Mouse (Mus musculus): Measurements from ENCODE around the gene Arhgef11. TPM values are rescaled to one million over a fixed set of nuclear protein-coding genes. Genes with fewer than 3 reads are reported as not detected.

Arhgef11 gene
- polyA plus RNA-seq, 1 experiment from 2014 or later: 9.7 TPM

DNA sequence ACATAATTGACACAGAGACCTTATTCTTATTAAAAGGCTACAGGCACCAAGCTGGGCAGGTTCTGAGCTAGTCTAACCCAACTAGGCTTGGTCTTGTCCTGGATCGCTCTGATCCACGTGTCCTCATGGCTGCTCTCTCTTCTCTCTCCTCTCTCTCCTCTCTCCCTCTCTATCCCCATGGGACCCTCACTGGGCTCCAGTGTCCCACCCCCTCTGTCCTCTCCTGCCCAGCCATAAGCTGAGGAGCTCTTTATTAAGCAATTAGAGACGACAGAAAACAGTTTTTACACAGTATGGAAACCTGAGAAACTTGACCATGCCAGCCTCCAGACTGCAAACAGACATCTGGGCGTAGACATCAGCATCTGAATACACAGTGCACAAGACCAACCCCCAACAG, 14.0 kb downstream of the Arhgef11 start:
- no peak overlapping the region for H3K4me2 ChIP-seq (ENCODE audit: low read length)
- peaks cover 4% of the 10 kb centered on the region; the same call in 1 of the 2 replicates for H3K36me3 ChIP-seq (ENCODE audit: control insufficient read depth, insufficient read depth, low read length)
- H3K9me3 ChIP-seq (ENCODE audit: control insufficient read depth, low read length): no peaks in the 10 kb centered on the region
- peaks cover 6 to 11% of the 10 kb centered on the region in 2 experiments; a peak in 3 of 4 replicates for H3K4me1 ChIP-seq (ENCODE audit: control insufficient read depth in 2 of 2, insufficient read depth in 2 of 2, low read length in 2 of 2)
- H3K4me3 ChIP-seq (ENCODE audit: control insufficient read depth in 1 of 2, insufficient read depth in 1 of 2, low read depth in 1 of 2, low read length in 2 of 2): no peak overlapping the region
- ATAC-seq (ENCODE audit: insufficient number of reproducible peaks, insufficient read depth, low FRiP score, low read depth): no peak
- 82% methylated on average over 4 of the region's 4 CpGs for WGBS
- no peaks in the 10 kb centered on the region for H3K27me3 ChIP-seq (ENCODE audit: control insufficient read depth, insufficient read depth, low read length)
- no peak overlapping the region for H3K9ac ChIP-seq (ENCODE audit: low read length)
- peak overlapping the region in 1 of 2 experiments; percentile 66; a peak in 1 of 4 replicates for H3K27ac ChIP-seq (replicated peaks in 1 of 2; ENCODE audit: control insufficient read depth in 1 of 2, insufficient read depth in 1 of 2, low read depth in 2 of 2, low read length in 2 of 2)

DNA sequence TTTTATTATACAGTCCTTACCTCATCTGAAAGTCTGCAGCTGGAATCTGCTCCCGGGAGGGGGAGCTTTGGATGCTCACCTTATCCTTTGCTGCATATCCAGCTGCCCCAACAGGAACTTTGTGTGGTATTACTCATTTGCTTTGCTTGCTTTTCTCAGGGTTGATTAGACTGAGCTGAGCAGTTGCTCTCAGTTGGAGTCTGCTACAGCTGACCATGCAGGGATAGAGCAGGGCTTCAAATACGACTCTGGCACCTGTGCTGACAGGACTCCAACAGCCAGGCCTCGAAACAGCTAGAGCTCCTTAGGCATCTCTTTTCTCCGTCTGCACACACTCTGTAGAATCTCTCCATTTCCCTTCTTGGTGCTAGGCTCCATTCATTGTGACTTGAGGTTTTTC, 18.2 kb downstream of the Arhgef11 start:
- WGBS: 63% methylated on average over 4 of the region's 4 CpGs
- Histone ChIP-seq H3K9me3 (ENCODE audit: control insufficient read depth, low read length) (no peaks in the 10 kb centered on the region), H3K4me1 (ENCODE audit: control insufficient read depth in 2 of 2, insufficient read depth in 2 of 2, low read length in 2 of 2) (peaks cover 4 to 15% of the 10 kb centered on the region in 2 experiments), H3K27ac (replicated peaks in 1 of 2; ENCODE audit: control insufficient read depth in 1 of 2, insufficient read depth in 1 of 2, low read depth in 2 of 2, low read length in 2 of 2) (0 out of 4 replicates have a peak overlapping the region, but pooled peaks of 1 of the 2 experiments have one; percentile 33), H3K9ac (ENCODE audit: low read length) (no peak overlapping the region), H3K27me3 (ENCODE audit: control insufficient read depth, insufficient read depth, low read length) (no peaks in the 10 kb centered on the region), H3K4me3 (ENCODE audit: control insufficient read depth in 1 of 2, insufficient read depth in 1 of 2, low read depth in 1 of 2, low read length in 2 of 2) (no peak overlapping the region), H3K4me2 (ENCODE audit: low read length) (no peak overlapping the region), H3K36me3 (ENCODE audit: control insufficient read depth, insufficient read depth, low read length) (no peaks in the 10 kb centered on the region)
- no peak for ATAC-seq (ENCODE audit: insufficient number of reproducible peaks, insufficient read depth, low FRiP score, low read depth)

DNA sequence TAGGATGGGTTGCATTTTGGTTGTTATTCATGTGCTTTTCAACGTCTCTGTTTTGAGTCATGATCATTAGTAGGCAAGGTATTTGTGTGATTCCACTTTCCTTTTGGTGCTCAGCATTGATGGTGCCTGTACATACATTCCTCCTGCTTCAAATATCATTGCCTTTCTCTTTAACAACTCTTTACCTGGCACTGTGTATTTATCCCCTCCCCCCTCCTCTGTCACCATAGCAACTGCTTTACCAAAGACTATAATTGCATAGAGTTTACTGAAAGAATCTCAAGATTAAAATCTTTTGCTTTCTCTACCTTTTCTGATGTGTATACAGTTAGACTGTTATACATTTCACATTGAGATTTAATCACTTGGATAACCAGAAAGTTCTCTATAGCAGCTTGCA, 26.1 kb downstream of the Arhgef11 start:
- no peak overlapping the region for H3K9ac ChIP-seq (ENCODE audit: low read length)
- no peak overlapping the region for H3K27ac ChIP-seq (replicated peaks in 1 of 2; ENCODE audit: control insufficient read depth in 1 of 2, insufficient read depth in 1 of 2, low read depth in 2 of 2, low read length in 2 of 2)
- no peaks in the 10 kb centered on the region for H3K27me3 ChIP-seq (ENCODE audit: control insufficient read depth, insufficient read depth, low read length)
- H3K4me1 ChIP-seq (ENCODE audit: control insufficient read depth in 2 of 2, insufficient read depth in 2 of 2, low read length in 2 of 2): peaks cover 0 to under 1% of the 10 kb centered on the region in 2 experiments; a peak in 1 of 4 replicates
- H3K4me2 ChIP-seq (ENCODE audit: low read length): no peak overlapping the region
- H3K36me3 ChIP-seq (ENCODE audit: control insufficient read depth, insufficient read depth, low read length): no peaks in the 10 kb centered on the region
- H3K4me3 ChIP-seq (ENCODE audit: control insufficient read depth in 1 of 2, insufficient read depth in 1 of 2, low read depth in 1 of 2, low read length in 2 of 2): no peak overlapping the region
- H3K9me3 ChIP-seq (ENCODE audit: control insufficient read depth, low read length): no peaks in the 10 kb centered on the region
- WGBS: 91% methylated on average over 1 of the region's 1 CpGs
- ATAC-seq (ENCODE audit: insufficient number of reproducible peaks, insufficient read depth, low FRiP score, low read depth): no peak

DNA sequence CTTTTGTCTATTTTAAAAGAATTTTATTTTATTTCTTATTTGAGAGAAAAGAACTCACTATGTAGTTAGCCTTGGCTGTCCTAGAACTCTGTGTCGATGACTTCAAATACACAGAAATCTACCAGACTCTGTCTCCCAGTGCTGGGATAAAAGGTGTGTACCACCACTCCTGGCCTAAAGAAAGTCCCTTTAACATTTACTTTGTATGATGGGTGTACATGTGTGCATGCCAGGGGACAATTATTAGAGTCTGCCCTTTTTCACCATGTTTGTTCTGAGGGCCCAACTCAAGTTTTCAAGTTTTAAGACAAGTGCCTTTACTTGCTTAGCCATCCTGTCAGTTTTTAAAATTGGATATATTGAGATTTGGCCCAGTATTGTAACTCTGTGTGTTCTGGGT, 28.8 kb downstream of the Arhgef11 start:
- H3K4me2 ChIP-seq (ENCODE audit: low read length): no peak overlapping the region
- no peak overlapping the region for H3K9ac ChIP-seq (ENCODE audit: low read length)
- H3K4me1 ChIP-seq (ENCODE audit: control insufficient read depth in 2 of 2, insufficient read depth in 2 of 2, low read length in 2 of 2): no peaks in the 10 kb centered on the region
- H3K27ac ChIP-seq (replicated peaks in 1 of 2; ENCODE audit: control insufficient read depth in 1 of 2, insufficient read depth in 1 of 2, low read depth in 2 of 2, low read length in 2 of 2): no peak overlapping the region
- no peak for ATAC-seq (ENCODE audit: insufficient number of reproducible peaks, insufficient read depth, low FRiP score, low read depth)
- H3K36me3 ChIP-seq (ENCODE audit: control insufficient read depth, insufficient read depth, low read length): no peaks in the 10 kb centered on the region
- no peaks in the 10 kb centered on the region for H3K9me3 ChIP-seq (ENCODE audit: control insufficient read depth, low read length)
- no peak overlapping the region for H3K4me3 ChIP-seq (ENCODE audit: control insufficient read depth in 1 of 2, insufficient read depth in 1 of 2, low read depth in 1 of 2, low read length in 2 of 2)
- WGBS: 91% methylated on average over 1 of the region's 1 CpGs
- no peaks in the 10 kb centered on the region for H3K27me3 ChIP-seq (ENCODE audit: control insufficient read depth, insufficient read depth, low read length)

DNA sequence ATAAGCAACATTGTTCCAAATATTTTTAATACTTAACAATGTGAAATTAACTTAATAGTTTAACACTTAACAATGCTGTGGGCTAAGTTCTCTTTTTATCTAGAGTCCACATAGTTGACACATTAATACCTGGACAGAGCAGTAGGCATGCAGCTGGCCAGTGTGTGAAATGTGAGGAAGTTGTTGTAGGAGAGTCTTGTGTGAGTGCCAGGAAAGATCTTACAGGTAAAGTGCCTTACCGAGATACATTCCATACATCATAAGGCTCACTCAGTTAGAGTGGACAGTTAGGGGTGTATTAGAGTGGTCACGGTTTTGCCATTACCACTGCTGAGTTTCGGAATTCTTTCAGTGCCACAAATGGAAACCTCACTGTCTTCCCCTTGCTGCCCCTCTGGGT, 31.7 kb downstream of the Arhgef11 start:
- no peaks in the 10 kb centered on the region for H3K36me3 ChIP-seq (ENCODE audit: control insufficient read depth, insufficient read depth, low read length)
- ATAC-seq (ENCODE audit: insufficient number of reproducible peaks, insufficient read depth, low FRiP score, low read depth): no peak
- H3K4me2 ChIP-seq (ENCODE audit: low read length): no peak overlapping the region
- no peak overlapping the region for H3K4me3 ChIP-seq (ENCODE audit: control insufficient read depth in 1 of 2, insufficient read depth in 1 of 2, low read depth in 1 of 2, low read length in 2 of 2)
- H3K9ac ChIP-seq (ENCODE audit: low read length): no peak overlapping the region
- no peak overlapping the region for H3K27ac ChIP-seq (replicated peaks in 1 of 2; ENCODE audit: control insufficient read depth in 1 of 2, insufficient read depth in 1 of 2, low read depth in 2 of 2, low read length in 2 of 2)
- H3K4me1 ChIP-seq (ENCODE audit: control insufficient read depth in 2 of 2, insufficient read depth in 2 of 2, low read length in 2 of 2): no peaks in the 10 kb centered on the region
- H3K27me3 ChIP-seq (ENCODE audit: control insufficient read depth, insufficient read depth, low read length): no peaks in the 10 kb centered on the region
- H3K9me3 ChIP-seq (ENCODE audit: control insufficient read depth, low read length): no peaks in the 10 kb centered on the region
- 83% methylated on average over 3 of the region's 3 CpGs for whole genome bisulfite sequencing

GRCm38 (mm10) chr3:87658348-87658747, 41.0 kb downstream of the Arhgef11 start:
- no peak for ATAC-seq (ENCODE audit: insufficient number of reproducible peaks, insufficient read depth, low FRiP score, low read depth)
- H3K4me1 ChIP-seq (ENCODE audit: control insufficient read depth in 2 of 2, insufficient read depth in 2 of 2, low read length in 2 of 2): peaks cover 0 to 4% of the 10 kb centered on the region in 2 experiments; a peak in 1 of 4 replicates
- no peak overlapping the region for H3K4me2 ChIP-seq (ENCODE audit: low read length)
- no peak overlapping the region for H3K9ac ChIP-seq (ENCODE audit: low read length)
- no peaks in the 10 kb centered on the region for H3K27me3 ChIP-seq (ENCODE audit: control insufficient read depth, insufficient read depth, low read length)
- no peaks in the 10 kb centered on the region for H3K36me3 ChIP-seq (ENCODE audit: control insufficient read depth, insufficient read depth, low read length)
- no peak overlapping the region for H3K4me3 ChIP-seq (ENCODE audit: control insufficient read depth in 1 of 2, insufficient read depth in 1 of 2, low read depth in 1 of 2, low read length in 2 of 2)
- H3K27ac ChIP-seq (replicated peaks in 1 of 2; ENCODE audit: control insufficient read depth in 1 of 2, insufficient read depth in 1 of 2, low read depth in 2 of 2, low read length in 2 of 2): no peak overlapping the region
- H3K9me3 ChIP-seq (ENCODE audit: control insufficient read depth, low read length): no peaks in the 10 kb centered on the region
- WGBS: 67% methylated on average over 2 of the region's 2 CpGs

DNA sequence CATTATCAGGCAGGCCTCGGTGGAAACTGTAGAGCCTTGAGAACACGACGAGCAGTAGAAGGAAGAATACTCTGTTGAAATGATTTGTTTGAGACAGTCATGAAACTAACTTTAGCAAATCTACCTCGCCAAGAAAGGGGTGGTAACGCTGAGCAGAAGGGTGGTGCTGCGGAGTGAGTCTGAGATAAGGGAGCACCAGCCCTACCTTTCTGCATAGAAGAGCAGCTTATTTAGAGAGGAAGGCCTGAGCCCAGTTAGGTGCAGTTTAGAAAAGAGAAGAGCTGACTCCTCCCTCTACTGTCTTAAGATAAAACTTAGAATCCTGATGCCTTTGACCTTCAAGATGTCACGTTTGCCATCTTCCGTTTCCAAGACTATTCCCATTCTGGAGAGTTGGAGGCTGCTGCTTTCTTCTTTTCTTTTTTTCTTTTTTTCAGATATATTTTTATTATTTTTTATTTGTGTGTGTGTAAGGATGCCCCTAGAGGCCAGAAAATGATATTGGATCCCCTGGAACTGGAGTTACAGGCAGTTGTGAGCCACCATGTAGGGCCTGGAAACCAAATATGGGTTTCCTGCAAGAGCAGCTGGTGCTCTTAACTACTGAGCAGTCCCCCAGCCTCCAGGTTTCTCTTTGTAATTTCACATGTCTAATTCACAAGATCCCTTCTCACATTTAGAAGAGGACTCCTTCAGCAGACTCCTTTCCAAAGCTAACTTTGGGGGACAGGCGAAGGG, 42.5 kb downstream of the Arhgef11 start:
- Histone ChIP-seq H3K9ac (ENCODE audit: low read length) (no peak overlapping the region), H3K9me3 (ENCODE audit: control insufficient read depth, low read length) (no peaks in the 10 kb centered on the region), H3K4me3 (ENCODE audit: control insufficient read depth in 1 of 2, insufficient read depth in 1 of 2, low read depth in 1 of 2, low read length in 2 of 2) (no peak overlapping the region), H3K27me3 (ENCODE audit: control insufficient read depth, insufficient read depth, low read length) (no peaks in the 10 kb centered on the region), H3K27ac (replicated peaks in 1 of 2; ENCODE audit: control insufficient read depth in 1 of 2, insufficient read depth in 1 of 2, low read depth in 2 of 2, low read length in 2 of 2) (no peak overlapping the region), H3K4me1 (ENCODE audit: control insufficient read depth in 2 of 2, insufficient read depth in 2 of 2, low read length in 2 of 2) (peaks cover 0 to 4% of the 10 kb centered on the region in 2 experiments; a peak in 1 of 4 replicates), H3K36me3 (ENCODE audit: control insufficient read depth, insufficient read depth, low read length) (no peaks in the 10 kb centered on the region), H3K4me2 (ENCODE audit: low read length) (no peak overlapping the region)
- no peak for ATAC-seq (ENCODE audit: insufficient number of reproducible peaks, insufficient read depth, low FRiP score, low read depth)
- WGBS: 71% methylated on average over 9 of the region's 9 CpGs

DNA sequence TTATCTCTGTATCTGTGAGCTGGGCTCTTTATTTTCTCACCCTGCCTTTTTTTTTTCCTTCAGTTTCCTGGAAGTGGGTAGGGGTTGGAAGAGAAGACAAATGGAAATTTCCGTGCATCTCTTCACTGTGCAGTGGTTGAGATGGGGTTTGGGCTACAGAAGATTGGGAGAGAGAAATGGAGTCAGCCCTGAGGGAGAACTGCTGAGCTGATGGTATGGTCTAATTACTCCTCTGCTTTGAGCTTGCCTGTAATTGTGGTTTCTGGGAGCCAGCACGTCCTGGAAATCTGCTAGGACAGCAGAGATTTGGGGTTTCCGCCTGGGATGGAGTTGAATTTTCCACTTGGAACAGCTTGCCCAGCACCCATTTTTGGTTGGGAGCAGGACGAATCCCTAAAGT, 43.1 kb downstream of the Arhgef11 start:
- Histone ChIP-seq H3K27ac (replicated peaks in 1 of 2; ENCODE audit: control insufficient read depth in 1 of 2, insufficient read depth in 1 of 2, low read depth in 2 of 2, low read length in 2 of 2) (no peak overlapping the region), H3K9me3 (ENCODE audit: control insufficient read depth, low read length) (no peaks in the 10 kb centered on the region), H3K9ac (ENCODE audit: low read length) (no peak overlapping the region), H3K4me1 (ENCODE audit: control insufficient read depth in 2 of 2, insufficient read depth in 2 of 2, low read length in 2 of 2) (peaks cover 0 to 4% of the 10 kb centered on the region in 2 experiments; a peak in 1 of 4 replicates), H3K4me2 (ENCODE audit: low read length) (no peak overlapping the region), H3K36me3 (ENCODE audit: control insufficient read depth, insufficient read depth, low read length) (no peaks in the 10 kb centered on the region), H3K27me3 (ENCODE audit: control insufficient read depth, insufficient read depth, low read length) (no peaks in the 10 kb centered on the region), H3K4me3 (ENCODE audit: control insufficient read depth in 1 of 2, insufficient read depth in 1 of 2, low read depth in 1 of 2, low read length in 2 of 2) (no peak overlapping the region)
- no peak for ATAC-seq (ENCODE audit: insufficient number of reproducible peaks, insufficient read depth, low FRiP score, low read depth)
- WGBS: 80% methylated on average over 4 of the region's 4 CpGs

All from heart, embryonic 14.5 days (tissue).